Mouse (Mus musculus): ENCODE results near the gene Thnsl2.

Gene Thnsl2

DNA sequence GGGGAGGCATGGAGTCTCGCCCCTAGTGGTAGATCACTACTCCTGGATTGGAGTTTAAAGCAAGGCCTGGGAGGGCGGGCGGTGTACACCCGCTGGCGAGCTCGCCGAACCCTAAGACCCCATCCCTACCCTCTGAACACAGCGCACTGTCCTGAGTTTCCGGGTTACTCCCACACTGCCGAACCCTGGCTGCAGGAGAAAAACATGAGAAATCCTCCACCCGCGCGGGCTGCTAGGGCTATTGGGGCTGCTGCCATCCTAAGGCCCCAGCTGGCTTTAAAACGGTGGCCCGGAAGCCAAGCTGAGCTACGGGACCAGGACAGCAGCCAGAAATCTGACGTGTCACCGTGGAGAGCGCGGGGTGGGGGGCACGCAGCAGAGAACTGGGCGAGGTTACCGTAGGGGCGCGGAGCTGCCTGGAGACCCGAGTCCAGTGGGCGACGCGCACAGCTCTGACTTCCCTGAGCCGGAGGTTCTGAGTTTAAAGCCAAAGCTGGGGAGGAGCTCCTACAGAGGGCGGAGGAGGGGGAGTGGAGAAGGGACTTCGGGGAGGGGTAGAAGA is at the start of gene Thnsl2:
Gene Thnsl2, minus strand, starts transcription at position 546 of the 562 bp plus-strand sequence.
- DNase-seq (ENCODE audit: low spot score in 2 of 2): peak in 1 of 2 experiments; percentile 3

GRCm38 (mm10) chr6:71193151-71193740 is 49.0 kb upstream of the Thnsl2 start:
- DNase-seq (ENCODE audit: low spot score in 2 of 2): no peak

GRCm38 (mm10) chr6:71190501-71190900 is 46.3 kb upstream of the Thnsl2 start:
- no peak for DNase-seq (ENCODE audit: low spot score in 2 of 2)

GRCm38 (mm10) chr6:71189578-71189977 is 45.3 kb upstream of the Thnsl2 start:
- no peak for DNase-seq (ENCODE audit: low spot score in 2 of 2)

- no peak for DNase-seq (ENCODE audit: low spot score in 2 of 2)
Measured at GRCm38 (mm10) chr6:71184941-71185604, 40.8 kb upstream of the Thnsl2 start.

- DNase-seq (ENCODE audit: low spot score in 2 of 2): no peak
Measured at GRCm38 (mm10) chr6:71180596-71180995, 36.4 kb upstream of the Thnsl2 start.

- no peak for DNase-seq (ENCODE audit: low spot score in 2 of 2)
Measured at GRCm38 (mm10) chr6:71172812-71173580, 28.8 kb upstream of the Thnsl2 start.

DNA sequence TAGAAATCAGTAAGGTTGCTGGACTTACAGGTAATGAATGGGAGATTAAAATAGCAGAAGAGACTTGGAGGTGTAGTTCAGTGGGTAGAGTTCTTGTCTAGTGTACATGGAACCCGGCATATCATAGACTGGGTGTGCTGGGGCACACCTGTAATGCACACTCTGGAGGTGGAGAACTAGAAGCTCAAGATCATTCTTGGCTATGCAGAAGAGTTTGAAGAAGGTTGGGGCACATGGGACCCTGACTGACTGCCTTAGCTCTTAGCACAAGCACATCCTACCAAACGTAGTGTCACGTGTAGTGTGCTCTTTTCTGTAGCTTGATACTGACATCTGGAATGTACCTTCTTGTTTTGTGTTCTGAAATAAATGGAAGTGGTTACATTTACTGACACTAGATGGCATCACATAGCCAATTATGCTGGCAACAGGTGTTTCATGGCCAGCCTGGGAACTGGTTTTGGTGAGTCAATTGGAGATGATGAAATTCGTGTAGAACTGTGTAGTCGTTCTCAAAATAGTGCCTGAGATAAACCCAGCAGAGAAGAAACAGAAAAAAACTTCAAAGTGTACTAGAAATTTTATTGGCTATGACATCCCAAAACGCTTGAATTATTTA is 22.4 kb upstream of the Thnsl2 start:
- DNase-seq (ENCODE audit: low spot score in 2 of 2): no peak

GRCm38 (mm10) chr6:71164394-71164793 is 20.2 kb upstream of the Thnsl2 start:
- no peak for DNase-seq (ENCODE audit: low spot score in 2 of 2)

- no peak for DNase-seq (ENCODE audit: low spot score in 2 of 2)
Measured at GRCm38 (mm10) chr6:71162269-71162668, 18.0 kb upstream of the Thnsl2 start.

GRCm38 (mm10) chr6:71161290-71161689 is 17.1 kb upstream of the Thnsl2 start:
- DNase-seq (ENCODE audit: low spot score in 2 of 2): no peak

DNA sequence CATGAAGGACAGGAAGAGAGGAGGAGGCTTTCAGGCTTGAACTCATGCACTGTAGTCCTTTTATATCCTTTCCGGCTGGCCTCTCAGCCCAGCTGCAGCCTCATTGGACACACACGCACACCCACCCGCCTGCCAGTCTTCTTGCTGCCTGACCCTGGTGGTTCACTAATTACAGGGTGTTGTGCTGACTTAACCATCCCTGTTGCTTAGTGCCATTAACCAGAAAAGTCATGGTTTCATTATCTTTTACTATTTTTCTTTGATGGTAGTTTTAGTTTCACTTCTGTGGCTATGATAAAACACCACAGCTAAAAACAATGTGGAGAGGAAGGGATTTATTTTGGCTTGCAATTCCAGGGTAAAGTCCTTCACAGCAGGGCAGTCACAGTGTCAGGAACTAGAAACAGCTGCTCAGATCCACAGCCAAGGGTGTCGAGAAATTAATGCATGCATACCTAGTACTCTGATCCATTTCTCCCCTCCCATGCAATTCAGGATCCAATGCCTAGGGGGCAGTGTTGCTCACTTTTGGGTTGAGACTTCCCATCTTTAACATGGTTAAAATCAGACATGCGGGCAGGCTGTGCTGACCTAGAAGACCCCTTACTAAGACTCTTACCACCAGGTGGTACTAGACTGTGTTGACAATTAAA is 12.6 kb upstream of the Thnsl2 start:
- no peak for DNase-seq (ENCODE audit: low spot score in 2 of 2)

GRCm38 (mm10) chr6:71154861-71155260 is 10.6 kb upstream of the Thnsl2 start:
- no peak for DNase-seq (ENCODE audit: low spot score in 2 of 2)

DNA sequence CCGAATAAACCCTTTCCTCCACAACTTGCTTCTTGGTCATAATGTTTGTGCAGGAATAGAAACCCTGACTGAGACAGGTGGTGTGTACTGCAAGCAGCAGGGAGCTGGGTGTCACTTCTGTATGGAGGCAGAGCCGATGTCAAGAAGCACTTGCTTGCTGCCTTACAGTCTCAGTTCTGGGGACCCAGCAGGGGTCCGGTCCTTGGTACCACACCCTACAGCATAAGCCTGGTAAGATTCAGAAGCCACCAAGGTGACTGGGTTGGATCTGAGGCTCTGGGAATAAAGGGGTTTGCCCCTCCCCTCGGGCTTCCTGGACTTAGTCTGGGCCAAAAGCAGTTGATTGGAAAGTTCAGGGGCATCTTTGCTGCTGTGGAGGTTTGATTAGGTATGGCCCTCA is 9.2 kb upstream of the Thnsl2 start:
- no peak for DNase-seq (ENCODE audit: low spot score in 2 of 2)

DNA sequence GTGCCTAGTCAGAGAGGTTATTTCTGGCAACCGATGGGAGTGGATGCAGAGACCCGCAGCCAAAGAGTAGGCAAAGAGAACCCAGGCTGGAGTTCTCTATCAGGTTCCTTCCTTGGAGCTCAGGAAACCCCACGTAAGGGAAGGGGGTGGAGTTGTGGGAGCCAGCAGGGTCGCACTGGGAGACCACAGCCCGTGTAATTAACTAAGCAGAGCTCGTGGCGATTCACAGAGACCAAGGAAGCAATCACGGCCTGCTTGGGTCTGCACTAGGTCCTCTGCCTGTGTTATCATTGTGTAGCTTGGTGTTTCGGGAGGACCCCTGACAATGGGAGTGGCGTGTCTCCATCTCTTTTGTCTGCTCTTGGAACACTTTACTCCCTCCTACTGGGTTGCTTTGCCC is 6.9 kb upstream of the Thnsl2 start:
- DNase-seq (ENCODE audit: low spot score in 2 of 2): no peak

DNA sequence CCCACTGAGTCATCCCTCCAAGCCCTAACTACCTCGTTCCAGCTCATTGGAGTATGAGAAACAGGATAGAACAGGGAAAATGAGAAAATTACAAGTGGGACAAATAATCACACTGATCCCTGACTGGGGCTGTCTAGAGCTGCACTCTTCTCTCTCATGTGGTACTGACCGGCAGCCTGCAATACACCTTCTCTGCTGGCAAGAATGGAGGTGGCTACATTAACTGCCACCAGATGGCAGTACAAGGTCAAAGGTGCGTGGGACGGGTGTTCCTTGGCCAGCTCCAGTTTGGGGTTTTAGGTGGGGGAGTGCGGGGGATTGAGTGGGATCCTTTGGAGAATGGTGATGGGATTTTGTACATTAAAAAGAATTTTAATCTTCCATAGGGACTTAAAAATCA is 5.3 kb upstream of the Thnsl2 start:
- peak in 1 of 2 experiments; percentile 18 for DNase-seq (ENCODE audit: low spot score in 2 of 2)

GRCm38 (mm10) chr6:71148336-71148735 is 4.1 kb upstream of the Thnsl2 start:
- no peak for DNase-seq (ENCODE audit: low spot score in 2 of 2)

DNA sequence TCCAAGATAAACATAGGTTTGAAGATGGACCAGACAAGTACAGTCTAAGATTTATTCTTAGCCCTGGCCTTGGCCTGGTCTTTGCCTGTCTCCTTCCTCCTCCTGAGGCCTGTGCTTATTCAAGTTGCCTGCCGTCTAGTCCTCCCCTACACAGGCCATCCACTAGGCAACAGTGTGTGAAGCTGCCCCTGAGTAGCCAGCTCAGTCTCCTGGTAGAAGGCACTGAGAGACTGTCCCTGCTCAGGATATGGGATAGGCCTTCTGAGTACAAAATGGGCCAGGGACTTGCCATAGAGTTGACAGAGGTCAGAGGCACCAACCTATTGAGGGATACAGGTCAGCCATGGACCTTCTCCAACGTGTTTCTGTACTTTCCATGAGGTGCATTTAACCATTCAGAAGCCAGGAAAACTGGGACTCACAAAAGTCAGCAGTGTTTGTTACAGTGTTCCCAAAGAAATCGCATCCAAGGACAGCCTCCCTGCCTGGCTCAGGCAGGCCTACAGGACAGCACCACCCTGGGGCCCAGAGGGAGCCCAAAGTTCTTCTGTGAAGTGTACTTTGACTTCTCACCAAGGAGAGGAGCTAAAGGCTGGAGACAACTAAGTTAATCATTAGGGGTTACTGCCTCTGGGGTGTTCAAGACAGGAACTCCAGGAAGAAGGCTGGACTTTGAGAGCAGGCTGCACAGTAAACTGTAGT is 1.2 kb upstream of the Thnsl2 start:
- no peak for DNase-seq (ENCODE audit: low spot score in 2 of 2)

GRCm38 (mm10) chr6:71143154-71143893 is 915 bp downstream of the Thnsl2 start:
- DNase-seq (ENCODE audit: low spot score in 2 of 2): no peak

- DNase-seq (ENCODE audit: low spot score in 2 of 2): no peak
Measured at GRCm38 (mm10) chr6:71135031-71135430, 9.2 kb downstream of the Thnsl2 start.

Data from spleen, postnatal 14 days (tissue).